Mouse (Mus musculus): ENCODE measurements at regions not wholly inside any gene's neighbourhood (a gene's known extent, or its start where the extent isn't known, plus 50 kb on each side); places are given as distances from the start of the nearest gene placed in this dataset.

DNA sequence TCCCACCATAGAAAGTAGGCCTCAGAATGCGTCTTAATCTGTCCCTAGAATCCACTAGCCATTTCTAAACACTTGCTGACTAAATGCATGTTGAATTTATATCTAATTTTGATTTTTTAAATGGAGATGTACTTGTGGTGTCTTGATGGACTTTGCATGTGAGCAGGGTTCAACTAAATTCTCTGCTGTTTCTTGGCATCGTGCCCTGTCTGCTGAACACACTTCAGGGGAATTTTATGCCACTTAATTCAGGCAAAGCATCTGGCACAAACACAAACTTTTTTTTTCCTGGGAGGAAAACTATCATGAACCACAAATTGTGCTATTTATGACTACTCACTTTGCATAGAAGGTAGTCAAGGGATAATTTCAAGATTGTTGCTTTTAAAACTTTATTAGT is 87.7 kb downstream of the Stc2 start:
- DNase-seq: no peak

DNA sequence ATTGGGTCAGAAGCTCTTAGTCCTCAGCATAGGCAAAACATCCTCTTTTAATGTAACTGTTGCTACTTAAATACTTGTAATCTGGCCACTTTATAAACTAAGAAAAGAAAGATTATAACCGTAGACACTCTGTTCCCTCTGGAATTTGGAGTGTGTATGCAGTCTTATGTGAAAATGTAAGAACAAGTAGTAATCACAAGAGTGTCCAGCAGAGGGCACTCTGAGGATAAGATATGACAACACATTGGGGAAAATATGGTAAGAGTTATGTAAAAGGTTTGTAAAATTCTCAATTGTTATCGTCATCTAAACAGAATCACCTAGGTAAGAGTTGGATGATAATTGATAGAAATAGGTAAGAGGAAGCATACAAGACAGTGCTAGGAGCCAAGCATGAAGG is 66.2 kb upstream of the Gm17332 start:
- peak; percentile 63 to 89 for DNase-seq

All from heart, adult 18-20 months (tissue).